Mouse (Mus musculus): ENCODE results near the gene Gm3327. TPM values are rescaled to one million over a fixed set of nuclear protein-coding genes. Genes with fewer than 3 reads are reported as not detected.

Gene Gm3327
- polyA plus RNA-seq, 1 experiment from 2014 or later = not detected

Other genes starting within 250 kb of the Gm3327 start
- not detected in 2 replicates for gene Ear1, start 248.3 kb upstream of the Gm3327 start, polyA plus RNA-seq (2015; fragmentation: Nextera tagmentation; extraction: Ambion mirVana)
- not detected in 2 replicates for gene Ear10, start 200.3 kb upstream of the Gm3327 start, polyA plus RNA-seq (2015; fragmentation: Nextera tagmentation; extraction: Ambion mirVana)
- gene Gm8113, start 198.5 kb upstream of the Gm3327 start, polyA plus RNA-seq (2015; fragmentation: Nextera tagmentation; extraction: Ambion mirVana) = 4.1 and 5.4 TPM in 2 replicates
- not detected in 2 replicates for gene Ang5, start 166.8 kb upstream of the Gm3327 start, polyA plus RNA-seq (2015; fragmentation: Nextera tagmentation; extraction: Ambion mirVana)
- not detected in 2 replicates for gene Ang6, start 121.6 kb upstream of the Gm3327 start, polyA plus RNA-seq (2015; fragmentation: Nextera tagmentation; extraction: Ambion mirVana)
- not detected in 2 replicates for gene Ear2, start 21.2 kb upstream of the Gm3327 start, polyA plus RNA-seq (2015; fragmentation: Nextera tagmentation; extraction: Ambion mirVana)
- gene Gm8212, start 73.8 kb downstream of the Gm3327 start, polyA plus RNA-seq (2015; fragmentation: Nextera tagmentation; extraction: Ambion mirVana) = not detected in 2 replicates
- not detected in 2 replicates for gene 4930503E14Rik, start 89.4 kb downstream of the Gm3327 start, polyA plus RNA-seq (2015; fragmentation: Nextera tagmentation; extraction: Ambion mirVana)
- gene Gm8220, start 161.7 kb downstream of the Gm3327 start, polyA plus RNA-seq (2015; fragmentation: Nextera tagmentation; extraction: Ambion mirVana) = not detected in 2 replicates
- not detected in 2 replicates for gene Gm5930, start 214.7 kb downstream of the Gm3327 start, polyA plus RNA-seq (2015; fragmentation: Nextera tagmentation; extraction: Ambion mirVana)
- gene Gm8229, start 241.5 kb downstream of the Gm3327 start, polyA plus RNA-seq (2015; fragmentation: Nextera tagmentation; extraction: Ambion mirVana) = not detected in 2 replicates

Measured in midbrain, embryonic 16.5 days (tissue).